Mouse (Mus musculus) urinary bladder, postnatal 25 days (tissue): ENCODE data around the gene Tipin.
"Not testable (repeated sequence)": the region's sequence is repeated elsewhere in the genome, so short reads cannot be mapped to it uniquely, and the experiment has no call there.

Source experiments
- DNase-seq: peaks from one replicate; pipeline ENCODE4 v3.0.0; 2022; ENCODE audit warnings: low spot score

Tipin gene

GRCm38 (mm10) chr9:64271249-64271648 is 10.1 kb upstream of the Tipin start:
- no peak for DNase-seq

GRCm38 (mm10) chr9:64272611-64273010 is 8.8 kb upstream of the Tipin start:
- peak; percentile 12 for DNase-seq

GRCm38 (mm10) chr9:64273757-64274156 is 7.6 kb upstream of the Tipin start:
- no peak for DNase-seq

GRCm38 (mm10) chr9:64274291-64274690 is 7.1 kb upstream of the Tipin start:
- DNase-seq: no peak

- DNase-seq: no peak
Observed at GRCm38 (mm10) chr9:64274919-64275318, 6.5 kb upstream of the Tipin start.

GRCm38 (mm10) chr9:64277706-64278105 is 3.7 kb upstream of the Tipin start:
- DNase-seq: peak; percentile 63

GRCm38 (mm10) chr9:64278665-64279310 is 2.6 kb upstream of the Tipin start:
- no peak for DNase-seq

GRCm38 (mm10) chr9:64281781-64282178 is 399 bp downstream of the Tipin start:
- no peak for DNase-seq

GRCm38 (mm10) chr9:64282404-64282987 is 1.1 kb downstream of the Tipin start:
- no peak for DNase-seq

GRCm38 (mm10) chr9:64303086-64303485 is 21.7 kb downstream of the Tipin start:
- not testable (repeated sequence) for DNase-seq

- no peak for DNase-seq
Observed at GRCm38 (mm10) chr9:64306476-64307312, 25.3 kb downstream of the Tipin start.

- DNase-seq: no peak
Observed at GRCm38 (mm10) chr9:64310996-64311785, 29.8 kb downstream of the Tipin start.

GRCm38 (mm10) chr9:64312128-64312527 is 30.7 kb downstream of the Tipin start:
- DNase-seq: no peak

GRCm38 (mm10) chr9:64314696-64315095 is 33.3 kb downstream of the Tipin start:
- DNase-seq: no peak

GRCm38 (mm10) chr9:64316986-64317385 is 35.6 kb downstream of the Tipin start:
- no peak for DNase-seq

GRCm38 (mm10) chr9:64323976-64324375 is 42.6 kb downstream of the Tipin start:
- DNase-seq: no peak

GRCm38 (mm10) chr9:64335825-64336224 is 54.4 kb downstream of the Tipin start:
- DNase-seq: no peak

GRCm38 (mm10) chr9:64339361-64339760 is 58.0 kb downstream of the Tipin start:
- no peak for DNase-seq

- DNase-seq: peak; percentile 69
Observed at GRCm38 (mm10) chr9:64340351-64341253, 59.2 kb downstream of the Tipin start.

GRCm38 (mm10) chr9:64341254-64341566 is 59.8 kb downstream of the Tipin start, which contains the start of gene Dis3l:
Dis3l (minus strand) TSS chr9:64341288.
- DNase-seq: no peak

GRCm38 (mm10) chr9:64341671-64342070 is 60.3 kb downstream of the Tipin start:
- no peak for DNase-seq
